ENCODE assay signal across 17 mouse cellular contexts in the genomic region with DNA sequence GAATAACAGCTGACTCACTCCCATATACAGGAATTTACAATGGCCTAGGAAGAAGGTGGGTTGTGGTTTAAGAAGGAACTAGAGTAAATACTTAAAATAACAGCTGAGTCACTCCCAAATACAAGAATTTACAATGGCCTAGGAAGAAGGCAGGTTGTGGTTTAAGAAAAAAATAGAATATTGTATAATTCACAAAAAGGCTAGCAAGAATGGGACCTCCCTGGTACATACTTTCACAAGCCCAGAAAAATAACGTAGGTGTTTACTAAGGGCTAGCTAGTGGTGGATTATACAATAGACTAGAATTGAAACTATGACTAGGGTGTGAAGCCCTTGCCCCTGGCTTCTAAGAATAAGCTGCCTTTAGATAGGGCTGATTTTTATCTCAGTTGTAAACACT.
"Had no signal": no experiment of that assay in that cellular context is flagged by ENCODE, and none has a peak within 500 bp of the region (broad histone marks: within the 10 kb centered on the region; RNA-seq: fewer than 3 reads in every experiment).

No protein-coding gene starts in this region.

- H3K4me3 ChIP-seq: kidney, embryonic 15.5 days; limb, embryonic 13.5 days; midbrain, embryonic 12.5 days; neural tube, embryonic 13.5 days had no signal

- H3K27ac ChIP-seq: kidney, embryonic 15.5 days; limb, embryonic 13.5 days; liver, embryonic 14.5 days; midbrain, embryonic 12.5 days; neural tube, embryonic 13.5 days had no signal

- H3K4me2 ChIP-seq: kidney, embryonic 15.5 days; limb, embryonic 13.5 days; midbrain, embryonic 12.5 days; neural tube, embryonic 13.5 days had no signal

- H3K36me3 ChIP-seq: kidney, embryonic 15.5 days; limb, embryonic 13.5 days; midbrain, embryonic 12.5 days; neural tube, embryonic 13.5 days had no signal

- H3K4me1 ChIP-seq: kidney, embryonic 15.5 days; limb, embryonic 13.5 days; midbrain, embryonic 12.5 days had no signal

- H3K9ac ChIP-seq: kidney, embryonic 15.5 days; limb, embryonic 13.5 days; liver, embryonic 14.5 days; midbrain, embryonic 12.5 days; neural tube, embryonic 13.5 days had no signal

- H3K9me3 ChIP-seq: kidney, embryonic 15.5 days; limb, embryonic 13.5 days; midbrain, embryonic 12.5 days; neural tube, embryonic 13.5 days had no signal

- H3K27me3 ChIP-seq: kidney, embryonic 15.5 days; limb, embryonic 13.5 days; midbrain, embryonic 12.5 days; neural tube, embryonic 13.5 days had no signal

- DNase-seq: kidney, adult 2 months; kidney, postnatal 36 days; layer of hippocampus, adult 9-11 months; layer of hippocampus, postnatal 36 days; left cerebral cortex, postnatal 4 days; lung, postnatal 10 days; retina, postnatal 1 day; right cerebral cortex, postnatal 4 days; spleen, adult 18-20 months; thymus, adult 18-20 months; thymus, postnatal 14 days had no signal

- ATAC-seq: midbrain, embryonic 16.5 days had no signal
